Mouse (Mus musculus) stomach, postnatal 0 days (tissue): Measurements from ENCODE around the gene Tpp1.

ENCODE experiments used
- CTCF ChIP-seq: IDR thresholded peaks from 2 replicates; pipeline ENCODE4 v1.5.1; 2016; ENCODE audit warnings: antibody characterized with exemption, low read depth, mild to moderate bottlenecking, moderate library complexity
- EP300 ChIP-seq: optimal IDR thresholded peaks from 2 replicates; pipeline ENCODE3; 2016; ENCODE audit warnings: antibody characterized with exemption

- TF ChIP-seq CTCF = no peak
- no peak for TF ChIP-seq EP300
Measured at GRCm38 (mm10) chr7:105793701-105794100, 41.7 kb upstream of the Tpp1 start.
